Mouse (Mus musculus) right cerebral cortex, postnatal 10 days (tissue): ENCODE measurements at regions not wholly inside any gene's neighbourhood (a gene's known extent, or its start where the extent isn't known, plus 50 kb on each side); places are given as distances from the start of the nearest gene placed in this dataset.

Source experiments
- DNase-seq, 2 experiments: peaks; one replicate each; pipeline ENCODE4 v3.0.0; 2021; ENCODE audit warnings: low spot score in 2 of 2

DNA sequence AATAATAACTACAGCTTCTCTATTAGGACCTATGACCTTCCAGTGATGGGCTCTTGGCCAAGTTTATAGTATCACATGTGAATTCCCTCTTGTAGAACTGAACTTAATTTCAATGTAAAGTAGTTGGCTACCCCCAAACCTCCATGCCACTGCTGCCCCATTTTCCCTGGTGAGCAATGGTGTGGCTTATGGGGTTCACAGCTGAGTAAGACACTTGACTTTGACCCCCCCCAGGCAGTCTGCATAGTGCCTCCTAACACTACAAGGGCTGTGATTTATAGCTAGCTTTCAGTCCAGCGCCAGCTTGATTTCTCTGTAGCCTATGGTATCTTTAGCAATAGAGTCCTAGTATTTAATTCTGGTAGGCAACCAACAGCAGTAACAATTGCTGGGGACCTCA, 113.1 kb downstream of the Mis18a start:
- DNase-seq: no peak

DNA sequence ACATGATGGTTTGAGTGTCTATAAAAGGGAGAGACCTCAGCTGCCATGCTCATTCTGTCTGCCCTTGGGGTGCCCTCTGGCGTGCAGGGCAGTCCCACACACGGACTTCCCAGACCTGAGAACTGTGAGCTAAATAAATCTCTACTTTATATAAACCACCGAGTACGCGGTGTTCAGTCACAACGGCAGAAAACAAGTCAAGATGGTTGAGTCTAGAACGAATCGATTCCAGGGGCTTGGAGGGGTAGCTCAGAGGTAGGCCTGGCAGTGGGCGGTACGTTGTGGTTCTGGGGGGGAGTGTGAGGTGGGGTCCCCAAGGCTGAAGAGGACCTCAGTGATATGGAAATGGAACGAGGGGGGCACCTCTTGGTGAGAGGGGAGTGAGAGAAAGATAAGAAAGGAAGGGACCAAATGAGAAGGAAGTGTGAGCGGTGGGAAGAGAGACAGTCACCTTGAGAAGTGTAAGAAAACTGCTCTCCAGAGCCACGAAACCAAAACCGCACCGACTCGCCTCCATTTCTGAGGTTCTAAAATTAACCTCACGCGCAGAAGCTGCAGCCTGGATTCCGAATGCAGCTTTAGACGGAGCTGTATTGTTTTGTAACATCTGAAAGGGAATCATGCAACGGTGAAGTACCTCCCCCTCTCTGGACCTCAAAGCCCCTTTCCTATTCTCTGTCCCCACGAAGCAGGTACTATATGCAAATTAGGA, 117.0 kb downstream of the Mis18a start:
- DNase-seq: no peak

DNA sequence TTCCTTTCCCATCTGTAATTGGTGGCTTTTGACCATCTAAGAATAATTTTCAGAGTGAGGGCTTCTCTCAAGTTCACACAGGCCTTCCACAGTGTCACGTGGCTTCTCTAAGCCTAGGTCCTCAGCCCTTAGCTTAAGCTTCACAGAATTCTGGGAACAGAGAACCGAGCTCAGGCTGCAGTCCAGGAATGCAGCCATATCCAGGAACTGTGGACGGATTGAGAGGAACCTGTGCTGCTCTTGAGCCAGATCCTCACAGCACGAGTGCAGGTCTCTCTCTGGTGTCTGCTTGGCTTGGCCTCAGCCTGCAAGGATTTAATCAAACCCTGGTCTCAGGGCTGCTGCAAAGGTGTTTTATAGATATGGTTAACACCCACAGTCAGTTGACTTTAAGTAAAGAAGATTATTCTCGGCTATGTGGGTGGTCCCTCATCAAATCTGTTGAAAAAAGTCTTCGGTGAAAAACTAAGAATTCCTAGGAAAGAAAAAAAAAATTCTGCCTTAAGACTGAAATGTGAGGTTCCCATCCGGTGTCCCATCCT, 127.8 kb downstream of the Mis18a start:
- DNase-seq: no peak

DNA sequence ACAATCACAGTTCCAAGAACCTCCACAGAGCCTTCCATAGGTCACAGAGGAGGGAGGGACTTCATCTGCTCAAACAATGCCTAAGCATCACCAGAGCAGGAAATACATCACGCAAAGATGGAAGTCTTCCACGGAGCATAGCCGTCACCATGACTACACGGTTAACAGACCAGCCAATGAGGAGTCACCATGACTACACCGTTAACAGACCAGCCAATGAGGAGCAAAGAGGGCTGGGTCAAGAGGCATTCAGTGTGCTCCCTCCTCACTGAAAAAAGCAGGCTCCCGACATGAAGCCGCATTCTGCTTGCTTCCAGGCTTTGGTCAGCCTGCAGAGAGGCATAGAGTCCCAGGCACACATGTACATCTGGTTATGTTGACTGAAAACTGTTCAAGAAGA, 128.5 kb downstream of the Mis18a start:
- peak in 1 of 2 experiments; percentile 36 for DNase-seq

DNA sequence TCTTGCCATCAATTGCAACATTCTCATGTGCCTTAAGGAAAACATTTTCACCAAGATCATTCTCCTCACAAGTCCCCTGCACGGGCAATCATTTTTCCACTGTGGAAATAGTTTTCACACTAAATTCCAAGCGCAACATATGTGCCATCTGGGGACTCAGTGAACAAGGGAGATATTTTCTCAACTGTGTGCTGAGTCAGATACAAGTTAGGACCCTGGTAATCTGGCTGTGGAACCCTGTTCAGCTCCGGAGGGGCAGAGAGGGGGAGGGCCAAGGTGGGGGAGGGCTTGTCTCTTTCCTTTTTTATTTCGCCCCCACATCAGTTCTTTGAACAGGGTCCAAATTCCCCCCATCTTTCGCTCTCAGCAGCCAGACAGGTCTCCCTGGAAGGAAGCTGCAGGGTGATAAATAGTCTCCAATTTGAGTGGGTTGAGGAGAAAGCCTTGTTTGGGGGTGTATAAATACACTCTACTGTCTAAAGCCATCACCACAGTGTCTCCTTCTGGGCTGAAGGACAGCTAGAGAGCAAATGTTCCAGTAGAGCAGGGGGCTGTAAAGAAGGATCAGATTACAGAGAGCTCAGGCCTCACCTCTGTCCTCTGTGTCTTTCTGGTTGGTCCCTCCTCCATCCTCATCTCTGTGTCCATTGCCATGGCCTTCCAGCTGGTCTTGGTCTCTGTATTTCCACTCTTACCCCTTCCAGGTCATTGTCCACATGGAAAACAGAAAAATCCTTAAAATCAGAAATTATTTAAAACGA, 134.3 kb downstream of the Mis18a start:
- no peak for DNase-seq

DNA sequence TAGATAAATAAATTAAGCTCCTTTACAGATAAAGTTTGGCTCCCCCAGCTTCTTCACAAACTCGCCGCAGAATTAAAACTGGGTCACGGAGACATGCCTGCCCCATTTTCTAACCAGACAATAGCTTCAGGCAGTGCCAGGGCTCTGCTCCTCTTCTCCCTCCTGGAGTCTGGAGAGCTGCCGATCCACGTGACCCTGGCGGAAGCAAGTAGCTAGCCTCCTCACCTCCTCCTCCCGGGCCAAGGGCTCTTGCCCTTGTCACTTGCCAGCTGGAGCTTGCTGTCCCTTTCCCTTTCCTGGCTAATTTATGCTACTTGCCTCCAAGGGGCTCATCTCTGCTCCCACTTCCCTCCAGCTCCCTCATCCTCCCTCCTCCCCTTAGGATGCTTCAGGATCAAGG, 142.0 kb downstream of the Mis18a start:
- DNase-seq: no peak

DNA sequence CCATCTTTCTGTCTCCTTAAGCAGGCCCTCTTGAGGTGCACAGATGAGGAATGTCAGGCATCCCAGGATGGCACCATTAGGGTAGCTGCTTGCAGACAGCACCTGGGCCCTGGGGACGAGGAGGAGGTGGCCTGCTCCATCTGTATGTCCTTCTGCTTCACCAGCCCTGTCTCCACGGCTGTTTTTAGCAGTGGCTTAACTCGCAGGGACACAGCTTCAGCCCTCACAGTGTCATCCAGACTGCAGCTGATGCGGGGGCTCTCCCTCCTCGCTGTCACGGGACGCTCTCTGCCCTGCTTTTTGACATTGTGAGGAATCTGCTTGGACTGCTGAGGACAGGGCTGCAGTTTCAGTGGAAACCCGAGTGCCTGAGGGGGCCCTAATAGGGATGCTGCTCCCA, 146.8 kb downstream of the Mis18a start:
- DNase-seq: no peak

DNA sequence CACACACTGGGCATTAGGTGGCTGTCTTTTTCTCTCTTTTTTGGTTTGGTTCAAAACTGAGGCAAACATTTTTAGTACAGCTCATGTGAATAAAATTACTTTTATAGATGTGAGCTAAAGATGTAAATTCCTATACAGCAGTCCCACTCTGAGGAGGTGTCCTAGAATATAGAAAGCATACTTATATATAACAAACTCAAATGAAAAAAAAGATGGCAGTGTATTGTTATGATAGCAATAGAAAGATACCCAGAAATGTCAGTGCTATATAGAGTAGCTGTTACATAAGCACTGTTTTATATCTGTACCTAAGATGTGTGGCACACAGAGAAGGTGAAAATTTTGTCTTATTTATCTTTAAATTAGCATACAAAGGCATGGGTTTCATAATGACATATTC, 156.1 kb downstream of the Mis18a start:
- no peak for DNase-seq

DNA sequence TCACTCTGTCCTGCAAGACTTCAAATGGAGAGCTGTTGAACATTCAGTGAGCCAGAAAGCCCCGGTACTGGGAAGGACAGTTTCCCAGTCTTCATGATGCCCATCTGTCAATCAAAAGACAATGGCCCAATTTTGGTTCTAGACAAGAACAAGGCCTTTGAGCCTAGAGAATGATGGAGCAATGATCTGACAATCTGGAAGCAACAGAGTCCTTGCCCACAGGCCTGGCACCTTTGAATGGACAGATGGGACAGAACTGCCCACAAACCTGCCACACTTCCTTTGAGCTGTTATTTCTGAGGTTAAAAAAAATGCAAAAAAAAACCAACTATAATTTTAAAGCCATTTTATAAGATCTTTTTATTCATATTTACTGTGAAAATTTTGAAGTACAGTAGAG, 157.4 kb downstream of the Mis18a start:
- no peak for DNase-seq

DNA sequence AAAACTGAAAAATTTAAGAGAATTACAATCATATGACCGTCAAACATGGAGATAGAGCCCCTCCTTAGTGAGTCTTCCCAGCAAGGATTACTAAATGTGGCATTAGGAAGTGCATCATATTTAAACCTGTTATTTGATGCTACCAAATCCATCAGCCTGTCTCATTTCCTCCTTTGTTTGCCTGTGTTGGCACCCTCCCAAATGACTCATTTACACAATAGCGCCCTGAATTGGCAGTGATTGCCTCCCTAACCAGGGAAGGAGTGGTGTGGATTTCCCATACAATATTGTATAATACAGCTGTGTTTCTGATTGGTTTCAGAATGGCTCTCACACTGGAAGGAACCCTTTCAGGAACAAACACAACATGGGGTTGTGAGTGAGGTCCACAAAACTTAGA, 162.0 kb downstream of the Mis18a start:
- DNase-seq: no peak

DNA sequence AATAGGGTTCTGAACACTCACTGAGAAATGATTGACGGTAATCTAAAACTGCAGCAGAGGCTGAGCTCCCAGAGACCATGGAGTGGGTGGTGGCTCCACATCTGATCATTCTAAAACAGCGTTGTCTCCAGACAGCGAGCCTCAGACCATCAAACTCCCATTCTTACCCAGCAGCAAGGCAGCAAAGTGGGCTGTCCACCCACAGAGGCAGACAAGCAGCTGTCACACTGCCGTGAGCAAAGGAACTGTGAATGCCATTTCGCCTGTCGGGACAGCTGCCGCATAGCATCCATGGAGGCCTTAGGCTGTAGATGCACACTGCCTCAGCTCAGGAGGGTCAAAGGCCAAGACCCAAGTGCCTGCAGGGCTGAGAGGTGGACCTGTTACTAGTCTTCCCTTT, 167.3 kb downstream of the Hunk start:
- DNase-seq: no peak

DNA sequence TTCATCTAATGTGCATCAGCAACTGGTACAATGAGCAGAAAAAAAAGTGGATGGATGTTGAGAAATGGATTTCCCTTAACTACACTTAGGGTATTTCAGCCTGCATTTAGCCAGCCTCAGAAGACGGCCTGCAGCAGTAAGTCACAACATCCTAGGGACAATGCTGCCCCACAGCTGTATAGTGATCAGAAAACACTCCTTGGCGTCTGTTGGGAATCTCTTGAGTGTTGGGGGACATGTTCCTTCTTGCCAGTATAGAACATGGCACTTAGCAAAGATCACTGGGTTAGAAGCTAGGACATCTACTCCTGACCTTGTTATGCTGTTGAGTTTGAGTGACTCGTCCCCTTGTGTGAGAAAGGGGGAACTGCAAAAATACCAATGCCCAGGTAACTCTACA, 165.2 kb downstream of the Hunk start:
- DNase-seq: no peak

DNA sequence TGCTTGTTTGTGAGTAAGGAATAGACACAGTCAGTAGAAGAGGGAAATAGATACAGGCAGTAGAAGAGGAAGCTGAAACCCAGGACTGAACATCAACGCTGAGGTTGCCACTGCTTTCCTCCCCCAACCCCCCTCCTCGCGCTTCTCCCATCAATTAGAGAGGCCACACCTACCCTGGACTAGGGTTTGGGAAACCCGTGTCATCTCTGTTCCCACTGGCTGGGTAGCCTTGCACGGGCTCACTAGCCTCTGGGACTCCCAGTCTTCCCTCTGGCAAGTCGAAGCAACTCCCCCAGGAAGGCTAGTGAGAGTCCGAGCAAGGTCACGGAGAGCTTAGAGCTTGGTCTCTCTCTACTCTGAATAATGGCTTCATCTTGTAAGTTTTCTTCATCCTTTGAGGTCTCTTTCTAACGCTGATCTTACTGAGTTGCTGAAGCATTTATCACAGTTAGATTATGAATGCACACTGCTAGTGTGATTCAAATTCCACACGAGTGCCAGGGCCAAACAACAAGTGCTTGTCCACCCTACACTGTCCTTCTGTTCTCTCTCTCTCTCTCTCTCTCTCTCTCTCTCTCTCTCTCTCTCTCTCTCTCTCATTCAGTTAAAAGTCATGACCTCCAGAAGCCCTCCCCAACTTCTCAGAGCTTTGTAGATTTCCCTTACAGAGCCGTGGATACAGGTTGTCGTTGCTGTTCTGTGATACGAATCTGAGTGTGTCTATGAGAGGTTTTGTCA, 164.4 kb downstream of the Hunk start:
- DNase-seq: no peak
